Mouse (Mus musculus) forebrain, postnatal 0 days (tissue): ENCODE results near the gene Htr1d. TPM values are rescaled to one million over a fixed set of nuclear protein-coding genes. Genes with fewer than 3 reads are reported as not detected.

Experiments
- ATAC-seq: fragments of 200-750 bp; cut with Nextera tagmentation; 2 replicates; pipeline ENCODE4 v1.8.0; 2017; ENCODE audit warnings: mild to moderate bottlenecking, moderate library complexity
- DNase-seq: peaks from one replicate; pipeline ENCODE4 v3.0.0-alpha.2; 2015
- H3K27ac ChIP-seq: fragments of 300-500 bp; sonication (generic); 2 replicates; pipeline ENCODE4 v1.5.1; 2014; ENCODE audit warnings: low read depth, mild to moderate bottlenecking, antibody characterized with exemption, low read length, moderate library complexity, mixed read lengths
- H3K27me3 ChIP-seq: fragments of 300-500 bp; sonication (generic); 2 replicates; pipeline ENCODE4 v1.6.1; 2014; ENCODE audit warnings: mild to moderate bottlenecking, low read length, mixed read lengths; ENCODE audit not compliant: insufficient read depth
- H3K36me3 ChIP-seq: fragments of 300-500 bp; sonication (generic); 2 replicates; pipeline ENCODE4 v1.6.1; 2014; ENCODE audit warnings: mild to moderate bottlenecking, moderate library complexity; ENCODE audit not compliant: insufficient read depth
- H3K4me1 ChIP-seq: fragments of 300-500 bp; sonication (generic); 2 replicates; pipeline ENCODE4 v1.6.1; 2014; ENCODE audit warnings: antibody characterized with exemption; ENCODE audit not compliant: insufficient read depth
- H3K4me2 ChIP-seq: fragments of 300-500 bp; sonication (generic); 2 replicates; pipeline ENCODE4 v1.6.1; 2014; ENCODE audit warnings: low read depth, mild to moderate bottlenecking, moderate library complexity
- H3K4me3 ChIP-seq: fragments of 300-500 bp; sonication (generic); 2 replicates; pipeline ENCODE4 v1.5.1; 2014; ENCODE audit warnings: low read depth, low read length, mixed read lengths
- H3K9ac ChIP-seq: fragments of 300-500 bp; sonication (generic); 2 replicates; pipeline ENCODE4 v1.6.1; 2014; ENCODE audit warnings: mild to moderate bottlenecking
- H3K9me3 ChIP-seq: fragments of 300-500 bp; sonication (generic); 2 replicates; pipeline ENCODE4 v1.6.1; 2016; ENCODE audit warnings: low read length
- CTCF ChIP-seq: sonication (generic); IDR thresholded peaks from 2 replicates; pipeline ENCODE4 v1.5.1; 2016; ENCODE audit warnings: antibody characterized with exemption, control low read depth, low read depth
- WGBS: fragments of 180-500 bp; shearing (Covaris S2); extraction: QIAGEN DNeasy Blood & Tissue Kit; methylation state at CpG from one replicate; pipeline ENCODE4 v1.1.7; 2014; 5-methylcytosine and 5-hydroxymethylcytosine counted together
- polyA plus RNA-seq: library from polyadenylated mRNA; unstranded; fragments of >200 nt; fragmentation: Nextera tagmentation; extraction: Ambion mirVana; gene quantifications from 2 replicates; pipeline ENCODE4 v1.2.1, GENCODE M21; 2015
- total RNA-seq: library from RNA; depleted of rRNA; stranded (reverse); fragments of >200 nt; gene quantifications from 2 replicates; pipeline ENCODE4 v1.2.3, GENCODE M21; 2014; rRNA removed

Htr1d gene
- total and polyA plus RNA-seq, 2 experiments from 2014 or later: 2.0 to 3.1 TPM

DNA sequence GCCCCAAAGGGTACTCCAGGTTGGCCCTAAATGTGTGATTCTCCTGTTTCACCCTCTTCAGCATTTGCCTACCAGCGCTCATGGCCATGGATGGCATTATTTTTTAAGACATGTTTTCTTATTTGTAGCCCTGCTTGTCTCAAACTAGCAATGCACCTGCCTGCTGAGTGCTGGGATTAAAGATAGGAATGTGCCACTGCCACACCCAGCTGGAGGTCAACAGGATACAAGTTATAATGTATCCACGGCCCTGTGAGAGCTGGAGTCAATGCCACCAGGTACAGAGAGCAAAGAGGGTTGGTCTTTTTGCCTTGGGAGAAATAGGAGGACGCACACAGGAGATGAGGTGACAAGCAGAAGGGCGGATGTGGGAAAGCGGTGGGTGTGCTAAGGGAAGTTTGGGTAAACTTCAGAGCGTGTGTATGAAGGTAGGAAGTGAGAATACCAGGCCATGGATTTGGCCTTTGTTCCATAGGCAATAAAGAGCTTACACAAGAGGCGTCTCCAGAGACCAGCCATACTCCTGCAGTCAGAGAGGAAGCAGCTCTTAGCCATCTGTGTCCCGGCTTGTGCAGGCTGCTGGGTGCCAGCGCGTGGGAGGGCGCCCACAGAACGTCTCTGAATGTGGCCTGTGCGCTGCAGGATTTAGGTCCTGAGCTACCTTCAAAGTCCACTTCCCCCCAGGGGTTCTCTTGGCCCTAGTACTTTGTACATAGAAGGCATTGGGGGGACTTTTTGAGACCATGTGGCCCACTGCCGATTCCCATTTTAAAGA lies 45.4 kb downstream of the Htr1d start:
- Histone ChIP-seq H3K9me3 (no peaks in the 10 kb centered on the region), H3K4me1 (peaks cover 10% of the 10 kb centered on the region), H3K36me3 (no peaks in the 10 kb centered on the region), H3K4me2 (peak overlapping the region; percentile 51), H3K27me3 (peaks cover under 1% of the 10 kb centered on the region; the same call in 1 of the 2 replicates), H3K4me3 (no peak overlapping the region), H3K9ac (no peak overlapping the region), H3K27ac (peak overlapping the region; percentile 93; the same call in 1 of the 2 replicates)
- no peak for DNase-seq
- ATAC-seq: no peak
- no peak for TF ChIP-seq CTCF
- 75% methylated on average over 14 of the region's 14 CpGs for WGBS

DNA sequence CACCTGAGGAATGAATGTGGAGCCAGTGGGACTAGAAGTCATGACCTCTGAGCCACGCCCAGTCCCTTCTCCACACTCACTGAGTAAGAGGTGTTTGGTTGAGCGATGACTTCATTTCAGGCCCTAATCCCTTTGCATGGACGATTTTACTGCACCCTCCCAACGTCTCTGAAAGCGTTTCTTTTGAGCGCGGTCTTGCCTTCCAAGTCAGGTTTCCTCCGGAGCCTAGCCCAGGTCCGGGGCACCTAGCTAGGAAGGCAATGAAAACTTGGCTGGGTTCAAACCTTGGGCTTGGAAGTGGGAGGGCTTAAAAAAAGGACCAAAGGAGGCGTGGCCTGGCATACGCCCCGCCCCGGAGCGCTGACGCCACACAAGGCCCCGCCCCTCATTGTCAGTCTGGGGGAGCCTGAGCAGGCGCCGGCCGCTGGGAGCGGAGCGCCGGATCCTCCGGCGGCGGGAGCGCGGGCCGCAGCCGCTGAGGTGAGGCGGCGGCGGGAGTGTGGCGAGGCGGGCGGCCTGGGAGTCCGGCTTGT lies 46.1 kb downstream of the Htr1d start, which contains the start of gene Luzp1:
Gene Luzp1 (plus strand): TSS at position 391 of the 533 bp plus-strand sequence.
- H3K9ac ChIP-seq: peak within 1 kb of the TSS; percentile 74
- TF ChIP-seq CTCF: no peak
- peaks cover 10% of the 10 kb centered on the region for H3K4me1 ChIP-seq
- DNase-seq (peak; percentile 94), ATAC-seq (peak; percentile 95)
- no peaks in the 10 kb centered on the region for H3K9me3 ChIP-seq
- H3K36me3 ChIP-seq: no peaks in the 10 kb centered on the region
- peak within 1 kb of the TSS; percentile 51 for H3K4me2 ChIP-seq
- H3K4me3 ChIP-seq: peak within 1 kb of the TSS; percentile 56
- H3K27ac ChIP-seq: peak within 1 kb of the TSS; percentile 93
- WGBS: 2% methylated on average over 35 of the region's 36 CpGs
- no peaks in the 10 kb centered on the region for H3K27me3 ChIP-seq

DNA sequence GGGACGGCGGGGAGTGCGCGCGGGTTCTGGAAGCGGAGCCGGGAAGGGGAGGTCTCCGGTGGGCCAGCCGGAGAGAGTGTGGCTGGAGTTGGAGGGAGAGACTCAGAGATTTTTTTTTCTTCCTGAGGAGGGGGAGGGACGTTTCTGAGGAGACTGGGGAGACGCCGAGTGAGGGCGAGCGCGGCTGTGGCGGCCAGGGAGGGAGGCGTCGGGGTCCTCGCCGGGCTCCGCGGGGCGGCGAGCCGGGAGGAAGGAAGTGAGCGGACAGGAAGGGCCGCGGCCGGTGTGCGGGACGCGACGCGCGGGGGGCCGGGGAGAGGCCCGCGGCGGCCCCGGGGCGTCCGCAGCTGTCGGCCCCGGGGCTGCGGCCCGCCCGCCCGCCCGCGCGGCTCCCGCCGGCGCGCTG lies 46.6 kb downstream of the Htr1d start:
- H3K4me2 ChIP-seq: peak overlapping the region; percentile 51
- H3K9ac ChIP-seq: peak overlapping the region; percentile 74
- TF ChIP-seq CTCF: no peak
- H3K27me3 ChIP-seq: no peaks in the 10 kb centered on the region
- peak overlapping the region; percentile 56 for H3K4me3 ChIP-seq
- H3K9me3 ChIP-seq: no peaks in the 10 kb centered on the region
- H3K27ac ChIP-seq: peak overlapping the region; percentile 93
- peaks cover 10% of the 10 kb centered on the region for H3K4me1 ChIP-seq
- WGBS: under 1% methylated on average over 46 of the region's 55 CpGs
- DNase-seq (no peak), ATAC-seq (peak; percentile 86)
- H3K36me3 ChIP-seq: no peaks in the 10 kb centered on the region

DNA sequence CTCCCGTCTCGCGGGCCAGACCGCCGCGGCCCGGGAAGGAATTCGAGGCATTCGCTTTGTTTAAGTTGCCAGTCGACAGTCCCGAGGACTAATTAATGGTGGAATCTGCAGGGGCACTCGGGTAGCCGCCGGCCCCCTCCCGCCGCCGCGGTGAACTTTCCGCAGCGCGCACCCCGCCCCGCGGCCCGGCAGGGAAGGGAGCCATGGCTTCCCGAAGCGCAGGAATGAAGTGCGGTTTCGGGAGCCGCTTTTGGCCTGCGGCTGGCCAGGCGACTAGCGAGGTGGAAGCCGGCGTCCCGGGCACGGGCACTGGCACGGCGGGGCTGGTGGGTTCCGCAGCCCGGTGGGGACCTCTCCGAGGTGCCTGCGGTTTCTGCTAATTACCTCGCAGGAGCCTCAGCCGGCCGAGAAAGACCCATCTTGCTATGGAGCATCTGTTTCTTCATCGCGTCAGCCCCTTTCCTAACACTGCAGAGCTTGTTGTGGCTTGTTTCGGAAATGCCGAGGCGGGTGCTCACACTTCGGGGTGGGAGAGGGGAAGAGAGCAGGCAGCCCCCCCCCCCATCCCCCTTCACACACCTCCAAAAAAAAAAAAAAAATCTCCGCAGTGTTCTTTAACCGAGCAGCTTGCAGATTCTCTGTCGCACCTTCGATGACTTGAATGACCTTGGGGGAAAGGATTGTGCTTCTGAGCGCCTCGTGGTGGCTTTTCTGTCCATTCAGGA lies 47.2 kb downstream of the Htr1d start:
- H3K27me3 ChIP-seq: no peaks in the 10 kb centered on the region
- no peaks in the 10 kb centered on the region for H3K9me3 ChIP-seq
- no peak for TF ChIP-seq CTCF
- peak overlapping the region; percentile 74 for H3K9ac ChIP-seq
- H3K4me3 ChIP-seq: peak overlapping the region; percentile 56
- under 1% methylated on average over 58 of the region's 58 CpGs for WGBS
- ATAC-seq (peak; percentile 50), DNase-seq (peak; percentile 62)
- H3K27ac ChIP-seq: peak overlapping the region; percentile 93
- peaks cover 10% of the 10 kb centered on the region for H3K4me1 ChIP-seq
- peak overlapping the region; percentile 51 for H3K4me2 ChIP-seq
- H3K36me3 ChIP-seq: no peaks in the 10 kb centered on the region

DNA sequence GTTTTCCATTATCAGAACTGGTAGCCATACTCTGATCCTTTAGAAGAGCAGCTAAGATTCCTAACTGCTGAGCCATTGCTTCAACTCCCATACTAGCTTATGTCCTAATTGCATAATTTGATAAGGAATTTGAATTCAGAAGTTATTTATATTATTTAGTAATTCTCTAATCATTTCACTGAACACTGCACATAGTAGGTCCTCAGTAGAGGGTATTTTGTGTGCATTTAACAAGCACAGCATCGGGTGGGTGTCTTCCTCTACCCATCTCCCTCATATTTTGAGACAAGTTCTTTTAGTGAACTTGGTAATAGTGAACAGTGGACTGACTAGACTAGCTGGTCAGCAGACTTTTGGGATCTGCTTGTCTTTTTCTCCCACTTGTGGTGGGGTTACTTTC lies 53.4 kb downstream of the Htr1d start:
- no peak overlapping the region for H3K4me3 ChIP-seq
- no peak overlapping the region for H3K27ac ChIP-seq
- no peaks in the 10 kb centered on the region for H3K9me3 ChIP-seq
- H3K27me3 ChIP-seq: no peaks in the 10 kb centered on the region
- no peaks in the 10 kb centered on the region for H3K4me1 ChIP-seq
- TF ChIP-seq CTCF: no peak
- DNase-seq (no peak), ATAC-seq (no peak)
- 100% methylated on average over 1 of the region's 1 CpGs for WGBS
- no peak overlapping the region for H3K4me2 ChIP-seq
- H3K36me3 ChIP-seq: no peaks in the 10 kb centered on the region
- H3K9ac ChIP-seq: no peak overlapping the region

DNA sequence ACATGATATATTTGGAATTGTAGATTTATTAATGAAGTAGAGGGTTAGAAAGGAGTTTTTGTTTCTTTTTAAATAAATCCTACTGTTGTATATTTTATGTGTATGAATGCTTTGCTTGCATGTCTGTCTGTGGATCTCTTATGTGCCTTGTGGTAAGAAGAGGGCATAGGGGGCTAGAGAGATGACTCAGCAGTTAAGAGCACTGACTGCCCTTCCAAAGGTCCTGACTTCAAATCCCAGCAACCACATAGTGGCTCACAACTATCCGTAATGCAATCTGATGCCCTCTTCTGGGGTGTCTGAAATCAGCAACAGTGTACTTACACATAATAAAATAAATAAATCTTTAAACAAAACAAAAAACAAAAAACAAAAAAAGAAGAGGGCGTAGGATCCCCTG lies 63.2 kb downstream of the Htr1d start:
- ATAC-seq (no peak), DNase-seq (no peak)
- Histone ChIP-seq H3K4me3 (no peak overlapping the region), H3K4me2 (no peak overlapping the region), H3K27me3 (no peaks in the 10 kb centered on the region), H3K4me1 (no peaks in the 10 kb centered on the region), H3K27ac (no peak overlapping the region), H3K9me3 (no peaks in the 10 kb centered on the region), H3K9ac (no peak overlapping the region), H3K36me3 (no peaks in the 10 kb centered on the region)
- TF ChIP-seq CTCF: no peak
- WGBS: 88% methylated on average over 2 of the region's 2 CpGs

Other genes starting within 250 kb of the Htr1d start
- gene Asap3, start 217.2 kb upstream of the Htr1d start, total RNA-seq: 3.5 and 3.8 TPM in 2 replicates
- gene Asap3, start 217.2 kb upstream of the Htr1d start, polyA plus RNA-seq: 2.0 and 2.5 TPM in 2 replicates
- gene Tcea3, start 175.8 kb upstream of the Htr1d start, total RNA-seq: 0.31 and 0.48 TPM in 2 replicates
- gene Tcea3, start 175.8 kb upstream of the Htr1d start, polyA plus RNA-seq: 1.6 and 1.9 TPM in 2 replicates
- gene Zfp46, start 138.8 kb upstream of the Htr1d start, total RNA-seq: 72.6 and 73.1 TPM in 2 replicates
- gene Zfp46, start 138.8 kb upstream of the Htr1d start, polyA plus RNA-seq: 23.6 and 31.0 TPM in 2 replicates
- 162 and 169 TPM in 2 replicates for gene Hnrnpr, start 112.6 kb upstream of the Htr1d start, total RNA-seq
- gene Hnrnpr, start 112.6 kb upstream of the Htr1d start, polyA plus RNA-seq: 175 and 214 TPM in 2 replicates
- 0.23 and 0.29 TPM in 2 replicates for gene 6030445D17Rik, start 38.7 kb downstream of the Htr1d start, total RNA-seq
- 0.10 and 0.23 TPM in 2 replicates for gene 6030445D17Rik, start 38.7 kb downstream of the Htr1d start, polyA plus RNA-seq
- gene Luzp1, start 46.2 kb downstream of the Htr1d start, total RNA-seq: 11.6 and 20.8 TPM in 2 replicates
- gene Luzp1, start 46.2 kb downstream of the Htr1d start, polyA plus RNA-seq: 34.8 and 50.0 TPM in 2 replicates
- 216 and 242 TPM in 2 replicates for gene Kdm1a, start 179.2 kb downstream of the Htr1d start, total RNA-seq
- gene Kdm1a, start 179.2 kb downstream of the Htr1d start, polyA plus RNA-seq: 46.6 and 51.9 TPM in 2 replicates
- not detected in 2 replicates for gene Tex46, start 186.9 kb downstream of the Htr1d start, total RNA-seq
- not detected in 2 replicates for gene Tex46, start 186.9 kb downstream of the Htr1d start, polyA plus RNA-seq
- gene Lactbl1, start 199.1 kb downstream of the Htr1d start, total RNA-seq: 0.15 and 0.24 TPM in 2 replicates
- gene Lactbl1, start 199.1 kb downstream of the Htr1d start, polyA plus RNA-seq: 0.05 and 0.10 TPM in 2 replicates